Mouse (Mus musculus): ENCODE measurements around the gene Prkg1. TPM values are rescaled to one million over a fixed set of nuclear protein-coding genes. Genes with fewer than 3 reads are reported as not detected.
"Not testable (repeated sequence)": the region's sequence is repeated elsewhere in the genome, so short reads cannot be mapped to it uniquely, and the experiment has no call there.

Gene Prkg1
- polyA plus RNA-seq, 1 experiment from 2014 or later: 1.1 TPM

GRCm38 (mm10) chr19:30554467-30554881 lies 1210.4 kb downstream of the Prkg1 start:
- under 1% methylated on average over 12 of the region's 12 CpGs for WGBS
- peak overlapping the region; percentile 32; the same call in 1 of the 2 replicates for H3K9ac ChIP-seq (ENCODE audit: low read length)

GRCm38 (mm10) chr19:30553740-30554139 lies 1211.1 kb downstream of the Prkg1 start:
- Histone ChIP-seq H3K9ac (ENCODE audit: low read length) (no peak overlapping the region), H3K27ac (ENCODE audit: low read depth, low read length) (no peak overlapping the region), H3K9me3 (replicated peaks; ENCODE audit: control insufficient read depth, low read length) (no peaks in the 10 kb centered on the region), H3K27me3 (replicated peaks; ENCODE audit: control insufficient read depth, insufficient read depth, low read length) (peaks cover 22% of the 10 kb centered on the region), H3K36me3 (ENCODE audit: control insufficient read depth, insufficient read depth, low read length) (no peaks in the 10 kb centered on the region), H3K4me1 (ENCODE audit: control insufficient read depth, insufficient read depth, low read length) (peaks cover 12% of the 10 kb centered on the region), H3K4me3 (ENCODE audit: low read depth, low read length) (no peak overlapping the region), H3K4me2 (ENCODE audit: low read length) (no peak overlapping the region)
- 5% methylated on average over 4 of the region's 4 CpGs for WGBS
- DNase-seq (ENCODE audit: low spot score): peak; percentile 16
- no peak for ATAC-seq

More at GRCm38 (mm10) chr19:30554467-30554881, 1210.4 kb downstream of the Prkg1 start:
- peak overlapping the region; percentile 47 for H3K4me2 ChIP-seq (ENCODE audit: low read length)
- H3K27me3 ChIP-seq (replicated peaks; ENCODE audit: control insufficient read depth, insufficient read depth, low read length): peaks cover 15% of the 10 kb centered on the region
- H3K4me1 ChIP-seq (ENCODE audit: control insufficient read depth, insufficient read depth, low read length): peaks cover 7% of the 10 kb centered on the region; the same call in 1 of the 2 replicates
- no peaks in the 10 kb centered on the region for H3K9me3 ChIP-seq (replicated peaks; ENCODE audit: control insufficient read depth, low read length)
- H3K4me3 ChIP-seq (ENCODE audit: low read depth, low read length): peak overlapping the region; percentile 15
- H3K27ac ChIP-seq (ENCODE audit: low read depth, low read length): no peak overlapping the region
- DNase-seq (ENCODE audit: low spot score) (peak; percentile 83), ATAC-seq (peak; percentile 77)
- H3K36me3 ChIP-seq (ENCODE audit: control insufficient read depth, insufficient read depth, low read length): no peaks in the 10 kb centered on the region

- 64% methylated on average over 8 of the region's 8 CpGs for WGBS
- no peak for DNase-seq (ENCODE audit: low spot score)
These were observed 1212.6 kb downstream of the Prkg1 start for GRCm38 (mm10) chr19:30552260-30552659.

GRCm38 (mm10) chr19:30549854-30550647 lies 1214.8 kb downstream of the Prkg1 start:
- Histone ChIP-seq H3K36me3 (ENCODE audit: control insufficient read depth, insufficient read depth, low read length) (no peaks in the 10 kb centered on the region), H3K9ac (ENCODE audit: low read length) (no peak overlapping the region), H3K27me3 (replicated peaks; ENCODE audit: control insufficient read depth, insufficient read depth, low read length) (peaks cover 46% of the 10 kb centered on the region), H3K4me1 (ENCODE audit: control insufficient read depth, insufficient read depth, low read length) (peaks cover 15% of the 10 kb centered on the region), H3K4me2 (ENCODE audit: low read length) (peak overlapping the region; percentile 61), H3K27ac (ENCODE audit: low read depth, low read length) (no peak overlapping the region), H3K9me3 (replicated peaks; ENCODE audit: control insufficient read depth, low read length) (no peaks in the 10 kb centered on the region), H3K4me3 (ENCODE audit: low read depth, low read length) (peak overlapping the region; percentile 31)
- 1% methylated on average over 17 of the region's 17 CpGs for WGBS
- DNase-seq (ENCODE audit: low spot score): peak; percentile 54
- peak; percentile 27 for ATAC-seq

More at GRCm38 (mm10) chr19:30552260-30552659, 1212.6 kb downstream of the Prkg1 start:
- Histone ChIP-seq H3K9me3 (replicated peaks; ENCODE audit: control insufficient read depth, low read length) (no peaks in the 10 kb centered on the region), H3K4me2 (ENCODE audit: low read length) (no peak overlapping the region), H3K9ac (ENCODE audit: low read length) (no peak overlapping the region), H3K4me1 (ENCODE audit: control insufficient read depth, insufficient read depth, low read length) (peaks cover 15% of the 10 kb centered on the region), H3K27me3 (replicated peaks; ENCODE audit: control insufficient read depth, insufficient read depth, low read length) (peaks cover 34% of the 10 kb centered on the region), H3K36me3 (ENCODE audit: control insufficient read depth, insufficient read depth, low read length) (no peaks in the 10 kb centered on the region), H3K4me3 (ENCODE audit: low read depth, low read length) (no peak overlapping the region), H3K27ac (ENCODE audit: low read depth, low read length) (no peak overlapping the region)
- ATAC-seq: no peak

GRCm38 (mm10) chr19:30549044-30549853 lies 1215.6 kb downstream of the Prkg1 start, which contains the start of gene Dkk1:
Gene Dkk1 (minus strand): TSS chr19:30549665.
- peak within 1 kb of the TSS; percentile 61 for H3K4me2 ChIP-seq (ENCODE audit: low read length)
- H3K4me3 ChIP-seq (ENCODE audit: low read depth, low read length): peak within 1 kb of the TSS; percentile 31
- DNase-seq (ENCODE audit: low spot score) (peak; percentile 77), ATAC-seq (peak; percentile 73)
- peak within 1 kb of the TSS; percentile 26; the same call in 1 of the 2 replicates for H3K9ac ChIP-seq (ENCODE audit: low read length)
- H3K36me3 ChIP-seq (ENCODE audit: control insufficient read depth, insufficient read depth, low read length): no peaks in the 10 kb centered on the region
- peaks cover 15% of the 10 kb centered on the region for H3K4me1 ChIP-seq (ENCODE audit: control insufficient read depth, insufficient read depth, low read length)
- no peak within 1 kb of the TSS for H3K27ac ChIP-seq (ENCODE audit: low read depth, low read length)
- WGBS: under 1% methylated on average over 26 of the region's 26 CpGs
- H3K27me3 ChIP-seq (replicated peaks; ENCODE audit: control insufficient read depth, insufficient read depth, low read length): peaks cover 46% of the 10 kb centered on the region
- no peaks in the 10 kb centered on the region for H3K9me3 ChIP-seq (replicated peaks; ENCODE audit: control insufficient read depth, low read length)

GRCm38 (mm10) chr19:30548411-30549043 lies 1216.3 kb downstream of the Prkg1 start:
- WGBS: under 1% methylated on average over 23 of the region's 23 CpGs
- ATAC-seq: peak; percentile 54

GRCm38 (mm10) chr19:30539365-30539941 lies 1225.4 kb downstream of the Prkg1 start:
- WGBS: 2% methylated on average over 42 of the region's 44 CpGs
- Histone ChIP-seq H3K4me3 (ENCODE audit: low read depth, low read length) (peak overlapping the region; percentile 35), H3K9ac (ENCODE audit: low read length) (peak overlapping the region; percentile 57), H3K4me2 (ENCODE audit: low read length) (peak overlapping the region; percentile 59), H3K27me3 (replicated peaks; ENCODE audit: control insufficient read depth, insufficient read depth, low read length) (peaks cover 15% of the 10 kb centered on the region; the same call in 1 of the 2 replicates)
- H3K9me3 ChIP-seq (replicated peaks; ENCODE audit: control insufficient read depth, low read length); H3K4me1 ChIP-seq (ENCODE audit: control insufficient read depth, insufficient read depth, low read length); H3K36me3 ChIP-seq (ENCODE audit: control insufficient read depth, insufficient read depth, low read length); ATAC-seq; H3K27ac ChIP-seq (ENCODE audit: low read depth, low read length); DNase-seq (ENCODE audit: low spot score): not testable (repeated sequence)

More at GRCm38 (mm10) chr19:30548411-30549043, 1216.3 kb downstream of the Prkg1 start:
- peak overlapping the region; percentile 31 for H3K4me3 ChIP-seq (ENCODE audit: low read depth, low read length)
- peaks cover 47% of the 10 kb centered on the region for H3K27me3 ChIP-seq (replicated peaks; ENCODE audit: control insufficient read depth, insufficient read depth, low read length)
- H3K4me1 ChIP-seq (ENCODE audit: control insufficient read depth, insufficient read depth, low read length): peaks cover 15% of the 10 kb centered on the region
- H3K36me3 ChIP-seq (ENCODE audit: control insufficient read depth, insufficient read depth, low read length): no peaks in the 10 kb centered on the region
- DNase-seq (ENCODE audit: low spot score): peak; percentile 35
- H3K27ac ChIP-seq (ENCODE audit: low read depth, low read length): no peak overlapping the region
- no peaks in the 10 kb centered on the region for H3K9me3 ChIP-seq (replicated peaks; ENCODE audit: control insufficient read depth, low read length)
- no peak overlapping the region; the same call in 1 of the 2 replicates for H3K9ac ChIP-seq (ENCODE audit: low read length)
- H3K4me2 ChIP-seq (ENCODE audit: low read length): peak overlapping the region; percentile 61

GRCm38 (mm10) chr19:30516771-30517170 lies 1248.1 kb downstream of the Prkg1 start:
- H3K4me3 ChIP-seq (ENCODE audit: low read depth, low read length): no peak overlapping the region
- no peak overlapping the region for H3K9ac ChIP-seq (ENCODE audit: low read length)
- H3K4me2 ChIP-seq (ENCODE audit: low read length): no peak overlapping the region
- no peak for ATAC-seq
- H3K27me3 ChIP-seq (replicated peaks; ENCODE audit: control insufficient read depth, insufficient read depth, low read length): no peaks in the 10 kb centered on the region
- H3K36me3 ChIP-seq (ENCODE audit: control insufficient read depth, insufficient read depth, low read length): no peaks in the 10 kb centered on the region
- no peak for DNase-seq (ENCODE audit: low spot score)
- H3K4me1 ChIP-seq (ENCODE audit: control insufficient read depth, insufficient read depth, low read length): no peaks in the 10 kb centered on the region
- H3K27ac ChIP-seq (ENCODE audit: low read depth, low read length): no peak overlapping the region
- no peaks in the 10 kb centered on the region for H3K9me3 ChIP-seq (replicated peaks; ENCODE audit: control insufficient read depth, low read length)
- WGBS: 84% methylated on average over 6 of the region's 6 CpGs
